Mouse (Mus musculus) G1E (cell line): Measurements from ENCODE around the gene Gpbp1.

Experiments
- CTCF ChIP-seq: IDR thresholded peaks from 2 replicates; pipeline ENCODE4 v1.5.1; 2012; ENCODE audit warnings: low read depth, low read length, inconsistent platforms, mixed read lengths
- TAL1 ChIP-seq: conservative IDR thresholded peaks from 2 replicates; pipeline ENCODE4 v1.6.1; 2012; ENCODE audit warnings: low read depth, low read length, inconsistent platforms, mixed read lengths

- TF ChIP-seq TAL1: no peak
- no peak for TF ChIP-seq CTCF
Measured at GRCm38 (mm10) chr13:111405956-111406355, 84.0 kb downstream of the Gpbp1 start.
